Mouse (Mus musculus) midbrain, embryonic 14.5 days (tissue): ENCODE results near the gene Kcnj12. TPM values are rescaled to one million over a fixed set of nuclear protein-coding genes. Genes with fewer than 3 reads are reported as not detected.
A peak's percentile ranks its signal among the peaks of the same experiment; 100 is the strongest.

Experiments used
- ATAC-seq: fragments of 200-750 bp; cut with Nextera tagmentation; 2 replicates; pipeline ENCODE4 v1.8.0; 2017; ENCODE audit warnings: moderate number of reproducible peaks, moderate library complexity; ENCODE audit not compliant: low FRiP score, low TSS enrichment
- DNase-seq: peaks from one replicate; pipeline ENCODE4 v3.0.0-alpha.2; 2015
- H3K27ac ChIP-seq: fragments of 300-500 bp; sonication (generic); replicated peaks from 2 replicates; pipeline ENCODE4 v1.5.1; 2014; ENCODE audit warnings: mild to moderate bottlenecking, low read depth, low read length, moderate library complexity
- H3K27me3 ChIP-seq: fragments of 300-500 bp; sonication (generic); 2 replicates; pipeline ENCODE4 v1.6.1; 2014; ENCODE audit warnings: low read length, control low read depth, mixed read lengths; ENCODE audit not compliant: control insufficient read depth, insufficient read depth
- H3K36me3 ChIP-seq: fragments of 300-500 bp; sonication (generic); 2 replicates; pipeline ENCODE4 v1.6.1; 2014; ENCODE audit warnings: low read length, control low read depth; ENCODE audit not compliant: control insufficient read depth, insufficient read depth
- H3K4me1 ChIP-seq: fragments of 300-500 bp; sonication (generic); 2 replicates; pipeline ENCODE4 v1.6.1; 2014; ENCODE audit warnings: mild to moderate bottlenecking, antibody characterized with exemption, low read length, control low read depth; ENCODE audit not compliant: control insufficient read depth, insufficient read depth
- H3K4me2 ChIP-seq: fragments of 300-500 bp; sonication (generic); 2 replicates; pipeline ENCODE4 v1.6.1; 2014; ENCODE audit warnings: mild to moderate bottlenecking, low read length, moderate library complexity
- H3K4me3 ChIP-seq: fragments of 300-500 bp; sonication (generic); replicated peaks from 2 replicates; pipeline ENCODE4 v1.5.1; 2014; ENCODE audit warnings: low read depth, low read length
- H3K9ac ChIP-seq: fragments of 300-500 bp; sonication (generic); replicated peaks from 2 replicates; pipeline ENCODE4 v1.6.1; 2014; ENCODE audit warnings: mild to moderate bottlenecking, low read length, moderate library complexity
- H3K9me3 ChIP-seq: fragments of 300-500 bp; sonication (generic); 2 replicates; pipeline ENCODE4 v1.6.1; 2016; ENCODE audit warnings: low read length, control low read depth, mixed read lengths; ENCODE audit not compliant: control insufficient read depth
- WGBS: fragments of 180-500 bp; shearing (Covaris S2); extraction: QIAGEN DNeasy Blood & Tissue Kit; methylation state at CpG from one replicate; pipeline ENCODE4 v1.1.7; 2014; 5-methylcytosine and 5-hydroxymethylcytosine counted together
- polyA plus RNA-seq: library from polyadenylated mRNA; unstranded; fragments of >200 nt; fragmentation: Nextera tagmentation; extraction: Ambion mirVana; gene quantifications from 2 replicates; pipeline ENCODE4 v1.2.1, GENCODE M21; 2014

The Kcnj12 gene
- polyA plus RNA-seq: 2.8 and 2.9 TPM in 2 replicates

DNA sequence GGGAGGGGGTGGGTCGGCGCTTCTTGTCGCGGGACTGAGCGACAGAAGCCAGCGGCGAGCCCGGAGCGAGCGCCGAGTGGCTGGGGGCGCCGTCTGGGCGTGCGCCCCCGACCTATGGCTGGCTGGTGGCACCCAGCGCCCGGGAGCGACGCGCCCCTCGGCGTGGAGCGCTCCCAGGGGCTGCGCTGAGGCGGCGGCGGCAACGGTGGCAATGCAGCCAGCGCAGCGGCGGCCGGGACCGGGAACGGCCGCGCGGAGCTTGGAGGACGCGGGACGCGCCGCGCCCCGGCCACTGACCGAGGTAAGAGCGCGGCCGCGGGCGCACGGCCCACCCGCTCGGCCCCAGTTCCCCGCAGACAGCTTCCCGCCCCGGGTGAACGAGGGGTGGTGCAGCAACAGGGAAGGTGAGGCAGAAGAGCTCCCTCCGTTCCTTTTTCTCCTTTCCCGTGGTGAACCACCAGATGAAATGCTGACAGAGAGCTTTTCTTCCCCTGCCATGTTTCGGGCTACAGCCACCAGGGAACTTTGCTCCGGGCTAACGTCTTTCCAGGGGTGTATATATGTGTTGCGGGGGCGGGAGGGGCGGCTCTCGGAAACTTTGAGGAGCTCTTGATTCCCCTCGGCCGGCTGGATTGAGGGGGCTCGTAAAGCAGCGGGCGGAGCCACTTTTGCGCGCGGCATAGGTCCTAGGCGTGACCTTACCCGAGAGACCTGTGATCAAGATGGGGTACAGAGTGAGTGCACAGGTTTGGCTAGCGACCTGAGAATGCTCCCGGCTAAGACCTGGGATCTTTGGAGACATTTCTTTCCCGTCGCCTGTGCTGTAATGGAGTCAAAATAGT is at the start of gene Kcnj12:
TSS of gene Kcnj12 (plus strand) at position 15 of the 842 bp plus-strand sequence.
- peak within 1 kb of the TSS; percentile 53 for H3K9ac ChIP-seq
- ATAC-seq (no peak), DNase-seq (peak; percentile 62)
- no peaks in the 10 kb centered on the region for H3K9me3 ChIP-seq
- WGBS: under 1% methylated on average over 80 of the region's 81 CpGs
- peaks cover 5% of the 10 kb centered on the region; the same call in 1 of the 2 replicates for H3K4me1 ChIP-seq
- peak within 1 kb of the TSS; percentile 56 for H3K4me3 ChIP-seq
- H3K36me3 ChIP-seq: no peaks in the 10 kb centered on the region
- H3K27me3 ChIP-seq: peaks cover 29% of the 10 kb centered on the region
- peak within 1 kb of the TSS; percentile 72 for H3K4me2 ChIP-seq
- H3K27ac ChIP-seq: 0 out of 2 replicates have a peak within 1 kb of the TSS, but pooled peaks have one; percentile 3

DNA sequence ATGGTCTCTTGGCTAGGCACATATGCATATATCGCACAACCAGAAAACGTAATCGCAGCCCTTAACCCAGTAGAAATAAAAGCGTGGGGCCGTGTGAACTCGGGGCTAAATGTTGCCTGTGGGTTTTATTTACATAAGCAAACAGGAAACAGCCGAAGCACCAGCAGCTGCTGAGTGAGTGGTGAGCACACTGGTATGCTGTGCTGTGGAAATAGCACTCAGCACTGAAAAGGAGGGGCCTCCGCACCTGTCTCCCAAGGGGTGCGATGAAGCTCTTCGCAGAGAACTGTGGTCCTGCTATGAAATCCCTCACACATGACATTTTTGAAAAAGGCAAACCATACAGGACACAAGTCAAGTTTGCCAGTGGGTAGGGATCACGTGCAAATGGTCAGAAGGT is 47.3 kb upstream of the Kcnj12 start:
- Histone ChIP-seq H3K27me3 (no peaks in the 10 kb centered on the region), H3K4me3 (no peak overlapping the region), H3K9ac (no peak overlapping the region), H3K36me3 (no peaks in the 10 kb centered on the region), H3K4me1 (no peaks in the 10 kb centered on the region), H3K4me2 (no peak overlapping the region), H3K27ac (no peak overlapping the region), H3K9me3 (no peaks in the 10 kb centered on the region)
- ATAC-seq: no peak
- DNase-seq: no peak
- 86% methylated on average over 11 of the region's 11 CpGs for WGBS

DNA sequence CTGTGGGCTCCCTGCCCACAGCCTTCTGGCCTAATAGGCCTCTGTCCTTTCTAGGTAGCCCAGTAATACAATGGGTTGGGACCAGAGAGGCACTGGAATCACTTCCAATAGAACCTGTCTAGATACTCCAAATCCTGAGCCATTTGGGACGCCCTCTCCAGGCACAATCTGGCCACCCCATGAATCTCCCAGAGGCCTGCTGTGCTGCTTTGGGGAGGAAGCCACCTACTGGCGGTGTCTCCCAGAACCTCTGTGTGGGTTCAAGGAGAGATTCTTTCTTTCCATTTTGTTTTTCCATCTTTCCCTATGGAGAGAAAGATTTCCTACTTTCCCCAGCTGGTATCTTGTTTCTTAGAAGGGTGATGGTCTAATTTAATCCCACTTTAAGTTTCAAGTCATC is 46.1 kb upstream of the Kcnj12 start:
- ATAC-seq (no peak), DNase-seq (no peak)
- no peak overlapping the region for H3K4me2 ChIP-seq
- H3K27me3 ChIP-seq: no peaks in the 10 kb centered on the region
- H3K36me3 ChIP-seq: no peaks in the 10 kb centered on the region
- no peaks in the 10 kb centered on the region for H3K9me3 ChIP-seq
- H3K4me3 ChIP-seq: no peak overlapping the region
- 78% methylated on average over 2 of the region's 2 CpGs for WGBS
- H3K4me1 ChIP-seq: no peaks in the 10 kb centered on the region
- H3K27ac ChIP-seq: no peak overlapping the region
- H3K9ac ChIP-seq: no peak overlapping the region

DNA sequence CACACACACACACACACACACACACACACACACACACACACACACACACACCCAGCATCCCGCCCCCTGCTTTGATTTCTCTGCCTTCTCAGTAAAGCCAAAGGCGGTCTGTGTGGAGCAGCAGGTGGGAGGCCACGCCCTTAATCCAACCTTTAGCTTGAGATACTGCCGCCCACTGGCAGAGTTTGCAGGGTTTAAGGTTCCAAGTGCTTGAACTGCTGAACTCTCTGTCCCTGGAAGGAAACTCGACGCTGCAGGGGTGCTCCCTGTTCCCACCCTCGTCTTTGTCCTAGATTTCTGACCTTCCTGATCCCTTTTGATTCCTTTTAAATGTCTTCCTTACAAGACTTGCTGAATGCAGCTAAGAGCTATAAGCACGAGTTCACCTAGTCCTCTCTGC is 45.6 kb upstream of the Kcnj12 start:
- no peak overlapping the region for H3K27ac ChIP-seq
- no peaks in the 10 kb centered on the region for H3K27me3 ChIP-seq
- H3K9me3 ChIP-seq: no peaks in the 10 kb centered on the region
- no peaks in the 10 kb centered on the region for H3K4me1 ChIP-seq
- H3K4me3 ChIP-seq: no peak overlapping the region
- WGBS: 3% methylated on average over 8 of the region's 8 CpGs
- DNase-seq (no peak), ATAC-seq (no peak)
- H3K36me3 ChIP-seq: no peaks in the 10 kb centered on the region
- H3K4me2 ChIP-seq: no peak overlapping the region
- no peak overlapping the region for H3K9ac ChIP-seq

DNA sequence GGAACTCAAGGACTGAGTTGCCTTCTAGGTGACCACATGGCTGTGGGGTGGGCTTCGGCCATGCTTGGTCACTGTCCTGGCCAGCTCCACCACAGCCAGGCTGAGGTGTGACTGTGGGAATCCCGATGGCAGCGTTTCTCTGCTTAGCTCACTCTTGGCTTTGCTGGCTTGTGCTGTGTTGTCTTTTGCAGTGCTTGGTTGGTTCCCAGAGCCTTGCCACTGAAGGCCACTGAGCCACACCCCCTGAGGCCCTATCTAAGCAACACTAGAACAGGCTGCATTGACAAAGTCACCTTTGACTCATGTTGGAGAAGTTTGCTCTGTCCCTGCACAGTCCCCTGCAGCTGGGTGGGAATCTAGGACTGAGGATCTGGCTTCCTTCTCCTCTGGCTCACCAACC is 45.2 kb upstream of the Kcnj12 start:
- DNase-seq (no peak), ATAC-seq (no peak)
- H3K9ac ChIP-seq: no peak overlapping the region
- H3K27me3 ChIP-seq: no peaks in the 10 kb centered on the region
- no peak overlapping the region for H3K4me2 ChIP-seq
- no peak overlapping the region for H3K4me3 ChIP-seq
- H3K9me3 ChIP-seq: no peaks in the 10 kb centered on the region
- no peak overlapping the region for H3K27ac ChIP-seq
- no peaks in the 10 kb centered on the region for H3K36me3 ChIP-seq
- 36% methylated on average over 3 of the region's 3 CpGs for WGBS
- no peaks in the 10 kb centered on the region for H3K4me1 ChIP-seq

DNA sequence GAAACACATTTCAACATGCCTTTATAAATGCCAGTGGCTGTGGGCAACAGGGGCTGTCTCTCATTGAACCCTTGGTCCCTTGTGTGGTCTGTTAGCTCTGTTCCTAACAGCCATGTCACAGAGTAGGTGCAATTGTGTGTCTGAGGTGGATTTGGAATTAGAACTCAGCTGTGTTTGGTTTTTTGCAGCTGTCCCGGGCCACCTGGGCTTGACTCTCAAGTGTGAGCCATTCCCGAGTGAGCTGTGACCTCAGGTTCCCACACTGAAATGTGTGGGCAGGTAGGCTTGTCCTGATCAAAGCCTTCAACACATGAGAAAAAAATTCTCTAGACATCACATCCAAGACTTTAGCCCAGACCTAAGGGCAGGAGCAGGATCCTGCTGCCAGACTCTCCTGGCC is 43.7 kb upstream of the Kcnj12 start:
- WGBS: 92% methylated on average over 2 of the region's 2 CpGs
- ATAC-seq: no peak
- Histone ChIP-seq H3K4me2 (no peak overlapping the region), H3K4me3 (no peak overlapping the region), H3K36me3 (no peaks in the 10 kb centered on the region), H3K27me3 (no peaks in the 10 kb centered on the region), H3K27ac (no peak overlapping the region), H3K9ac (no peak overlapping the region), H3K4me1 (no peaks in the 10 kb centered on the region), H3K9me3 (no peaks in the 10 kb centered on the region)
- no peak for DNase-seq

DNA sequence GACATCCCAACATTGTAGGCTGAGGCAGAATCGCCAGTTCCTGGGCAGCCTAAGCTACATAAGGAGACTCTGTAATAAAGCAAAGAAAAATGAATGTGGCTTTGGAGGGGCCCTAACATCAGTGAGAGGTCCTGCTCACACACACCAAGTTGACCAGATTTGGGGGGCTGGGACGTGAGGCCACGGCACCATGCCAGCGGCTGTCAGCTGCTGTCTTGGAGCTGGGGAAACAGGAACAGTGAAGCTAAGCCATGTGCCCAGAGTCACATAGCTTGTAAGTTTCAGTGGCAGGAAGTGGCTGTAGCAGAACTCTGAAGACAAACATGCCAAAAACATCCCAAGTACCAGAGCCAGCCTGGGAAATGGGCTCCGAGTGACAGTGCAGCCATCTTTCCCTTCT is 42.6 kb upstream of the Kcnj12 start:
- Histone ChIP-seq H3K9ac (no peak overlapping the region), H3K4me1 (no peaks in the 10 kb centered on the region), H3K4me2 (no peak overlapping the region), H3K27me3 (no peaks in the 10 kb centered on the region), H3K4me3 (no peak overlapping the region), H3K9me3 (no peaks in the 10 kb centered on the region), H3K27ac (no peak overlapping the region), H3K36me3 (no peaks in the 10 kb centered on the region)
- WGBS: 93% methylated on average over 5 of the region's 5 CpGs
- DNase-seq: no peak
- ATAC-seq: no peak

DNA sequence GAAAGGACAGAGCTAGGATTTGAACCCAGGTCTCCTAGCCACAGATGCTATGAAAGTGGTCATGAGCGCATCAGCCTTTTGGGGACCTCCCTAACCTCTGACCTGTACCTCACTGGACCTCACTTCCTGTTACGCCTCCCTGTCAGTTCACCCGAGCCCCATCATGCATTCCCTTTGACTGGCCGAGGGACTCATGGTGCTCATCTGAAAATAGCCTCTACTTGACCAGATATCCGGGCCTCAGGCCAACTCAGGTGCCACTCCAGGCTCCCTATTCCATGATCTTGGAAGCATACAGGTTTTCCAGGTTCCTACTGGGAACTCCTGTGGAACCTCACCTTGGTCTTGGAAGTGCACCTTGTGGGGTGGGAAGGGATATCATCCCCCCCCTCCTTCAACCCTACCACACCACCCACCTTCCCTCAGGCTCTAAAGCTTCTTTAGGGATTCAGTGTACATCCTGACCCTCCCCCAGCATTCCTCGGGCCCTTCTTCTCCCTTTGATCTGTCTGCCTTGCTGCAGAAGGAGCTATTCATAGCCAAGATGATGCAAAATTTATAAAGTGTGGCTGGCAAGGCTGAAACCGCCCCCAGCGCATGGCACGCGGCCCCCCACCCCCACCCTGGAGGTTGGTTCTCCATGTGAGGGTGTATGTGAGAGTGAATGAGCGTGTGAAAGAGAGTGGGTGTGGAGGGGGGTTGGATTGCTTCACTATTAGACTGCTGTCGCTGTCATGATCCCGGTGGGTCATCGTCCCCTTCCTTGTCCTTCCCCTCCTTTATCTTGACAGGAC is 40.5 kb upstream of the Kcnj12 start:
- no peaks in the 10 kb centered on the region for H3K27me3 ChIP-seq
- ATAC-seq: peak; percentile 57; the same call in 1 of the 2 replicates
- no peak overlapping the region for H3K9ac ChIP-seq
- WGBS: 56% methylated on average over 14 of the region's 14 CpGs
- H3K4me3 ChIP-seq: no peak overlapping the region
- no peaks in the 10 kb centered on the region for H3K9me3 ChIP-seq
- DNase-seq: peak; percentile 64
- no peaks in the 10 kb centered on the region for H3K36me3 ChIP-seq
- no peak overlapping the region for H3K4me2 ChIP-seq
- no peak overlapping the region for H3K27ac ChIP-seq
- H3K4me1 ChIP-seq: no peaks in the 10 kb centered on the region
